Mouse (Mus musculus) right cerebral cortex, postnatal 10 days (tissue): ENCODE results near the gene Slc43a2.

Source experiments
- DNase-seq, 2 experiments: peaks; one replicate each; pipeline ENCODE4 v3.0.0; 2021; ENCODE audit warnings: low spot score in 2 of 2

Gene Slc43a2

DNA sequence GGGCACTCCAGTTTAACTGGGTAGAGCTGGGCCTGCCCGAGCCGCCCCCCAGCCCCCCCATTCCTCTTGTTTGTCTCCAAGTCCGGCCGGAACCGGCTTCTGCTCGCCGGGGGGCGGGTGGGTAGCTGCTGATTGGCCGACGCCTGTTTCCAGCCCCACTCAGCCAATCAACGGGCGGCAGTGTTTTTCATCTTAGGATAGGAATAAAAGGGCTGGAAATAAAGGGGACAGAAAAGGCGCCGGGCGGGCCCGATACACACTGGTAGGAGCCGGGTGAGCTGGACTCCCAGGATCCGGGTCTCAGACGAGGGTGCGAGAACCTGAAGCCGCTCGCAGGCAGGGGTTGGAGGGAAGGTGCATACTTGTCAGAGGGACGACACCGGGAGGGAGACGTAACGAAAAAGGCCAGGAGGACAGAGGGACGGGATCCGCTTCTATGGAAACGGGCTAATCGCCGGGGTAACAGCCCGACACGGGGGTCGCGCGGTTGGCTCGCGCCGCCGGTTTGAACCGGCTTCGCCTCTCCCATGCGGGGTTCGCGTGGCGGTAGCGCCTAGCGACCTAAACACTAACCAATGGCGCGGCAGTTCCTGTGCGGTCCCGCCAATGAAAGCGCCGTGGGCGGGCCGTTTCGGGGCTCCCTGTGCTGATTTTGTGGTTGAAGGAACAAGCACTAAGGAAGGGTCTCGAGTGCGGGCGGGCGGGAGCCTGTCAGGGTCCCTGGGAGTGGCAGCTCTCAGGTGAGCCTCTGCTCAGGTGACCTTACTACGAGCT lies at the start of gene Slc43a2:
TSS of gene Slc43a2 (plus strand) at position 226 of the 774 bp plus-strand sequence.
- DNase-seq, result peak; percentile 98 to 99

DNA sequence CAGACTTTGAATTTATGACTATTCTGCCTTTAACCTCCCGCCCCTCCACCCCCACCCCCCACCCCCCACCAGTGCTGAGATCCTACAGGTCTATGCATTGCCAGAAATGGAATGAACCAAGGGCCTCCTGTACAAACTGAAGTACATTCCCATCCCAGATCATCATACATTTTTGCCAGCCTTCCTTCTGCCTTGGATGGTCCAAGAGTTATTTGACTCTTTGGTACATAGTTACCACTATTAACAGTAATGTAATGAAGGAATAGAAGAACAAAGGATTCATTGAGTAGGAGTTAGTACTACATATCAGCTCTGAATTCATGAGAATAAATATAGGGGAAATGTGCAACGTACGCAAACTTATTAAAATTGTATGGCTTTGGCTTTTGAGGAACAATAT lies 45.3 kb upstream of the Slc43a2 start:
- DNase-seq, result no peak

DNA sequence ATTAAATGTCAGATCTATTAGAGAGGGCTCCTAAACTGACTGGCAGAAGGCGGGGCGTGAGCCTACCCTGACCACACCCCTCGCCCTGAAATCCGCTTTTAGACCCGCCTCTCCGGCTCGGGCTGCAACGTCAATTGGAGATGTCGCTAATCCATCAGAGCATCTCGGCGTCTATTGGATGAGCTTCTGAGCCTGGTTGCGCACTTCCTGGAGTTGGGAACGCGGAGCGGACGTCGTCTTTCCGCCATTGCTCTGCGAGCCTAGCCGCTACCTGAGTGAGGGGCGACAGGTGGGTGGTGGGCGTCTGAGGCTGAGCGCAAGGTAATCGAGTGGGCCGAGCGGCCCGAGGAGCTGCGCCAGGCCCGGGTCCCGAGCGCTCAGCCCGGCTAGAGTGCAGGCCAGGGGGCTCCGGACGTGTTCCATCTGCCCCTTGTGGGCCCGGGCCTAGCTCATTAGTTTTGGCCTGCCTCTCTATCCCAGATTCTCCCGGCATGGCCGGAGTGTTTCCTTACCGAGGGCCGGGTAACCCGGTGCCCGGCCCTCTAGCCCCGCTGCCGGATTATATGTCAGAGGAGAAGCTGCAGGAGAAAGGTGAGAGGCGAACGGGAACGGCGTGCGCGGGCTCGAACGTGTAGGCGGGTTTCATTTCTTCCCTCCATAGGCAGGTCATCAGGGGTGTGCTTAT lies 44.8 kb upstream of the Slc43a2 start, which contains the start of gene Prpf8:
TSS of gene Prpf8 (plus strand) at position 216 of the 685 bp plus-strand sequence.
- peak; percentile 98 for DNase-seq

DNA sequence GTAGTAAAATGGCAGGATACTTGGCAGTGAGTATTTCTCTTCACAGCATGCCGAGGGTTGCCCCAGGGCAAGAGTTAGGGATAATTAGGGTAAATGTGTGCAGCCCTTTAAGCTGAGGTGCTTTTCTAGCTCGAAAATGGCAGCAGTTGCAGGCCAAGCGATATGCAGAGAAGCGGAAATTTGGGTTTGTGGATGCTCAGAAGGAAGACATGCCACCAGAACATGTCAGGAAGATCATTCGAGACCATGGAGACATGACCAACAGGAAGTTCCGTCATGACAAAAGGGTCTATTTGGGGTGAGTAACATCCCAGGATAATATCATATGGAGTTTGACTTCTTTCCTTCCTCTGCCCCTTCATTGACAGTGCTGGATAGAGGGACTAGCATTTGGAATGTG lies 44.0 kb upstream of the Slc43a2 start:
- DNase-seq, result no peak

DNA sequence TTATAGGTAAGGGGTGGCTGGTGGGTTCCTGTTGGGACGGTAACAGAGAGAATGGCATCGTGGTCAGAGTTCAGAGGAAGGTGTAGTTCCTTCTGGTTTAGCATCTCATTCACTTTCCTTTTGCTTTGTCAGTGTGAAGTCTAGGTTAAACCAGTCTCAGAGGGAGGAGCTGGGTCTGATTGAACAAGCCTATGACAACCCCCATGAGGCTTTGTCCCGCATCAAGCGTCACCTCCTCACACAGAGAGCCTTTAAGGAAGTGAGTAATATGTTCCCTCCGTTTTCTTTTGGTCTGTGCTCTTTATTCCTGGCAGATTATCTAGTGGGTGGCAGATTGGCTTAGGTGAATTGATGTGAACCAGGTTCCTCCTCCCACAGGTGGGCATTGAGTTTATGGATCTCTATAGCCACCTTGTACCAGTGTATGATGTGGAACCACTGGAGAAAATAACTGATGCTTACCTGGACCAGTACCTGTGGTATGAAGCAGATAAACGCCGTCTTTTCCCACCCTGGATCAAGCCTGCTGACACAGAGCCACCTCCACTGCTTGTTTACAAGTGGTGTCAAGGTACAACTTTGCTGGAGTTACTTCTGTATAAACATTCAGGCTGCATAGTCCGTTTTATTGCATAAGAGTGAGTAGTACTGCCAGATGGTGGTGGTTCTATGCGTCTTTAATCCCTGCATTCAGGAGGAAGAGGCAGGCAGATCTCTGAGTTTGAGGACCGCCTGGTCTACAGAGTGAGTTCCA lies 37.0 kb upstream of the Slc43a2 start:
- DNase-seq, result no peak

DNA sequence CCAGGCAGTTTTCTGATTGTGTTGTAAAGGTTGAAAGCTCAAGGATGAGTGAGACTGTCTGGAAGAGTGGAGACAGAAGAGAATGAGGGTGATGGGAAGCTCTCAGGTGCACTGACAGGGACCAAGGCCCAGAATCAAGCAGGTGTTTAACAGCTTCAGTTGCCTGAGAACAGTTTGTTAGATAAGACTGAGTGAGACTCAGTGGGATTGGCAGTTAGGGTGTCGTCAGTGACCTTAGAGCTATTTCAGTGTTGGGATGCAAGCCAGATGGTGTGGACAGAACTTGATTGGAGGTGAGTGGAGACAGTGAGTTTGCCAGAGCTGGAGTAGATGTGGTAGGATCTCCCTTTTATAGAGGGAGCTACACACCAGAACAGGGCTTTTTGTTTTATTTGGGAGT lies 33.4 kb upstream of the Slc43a2 start:
- no peak for DNase-seq

DNA sequence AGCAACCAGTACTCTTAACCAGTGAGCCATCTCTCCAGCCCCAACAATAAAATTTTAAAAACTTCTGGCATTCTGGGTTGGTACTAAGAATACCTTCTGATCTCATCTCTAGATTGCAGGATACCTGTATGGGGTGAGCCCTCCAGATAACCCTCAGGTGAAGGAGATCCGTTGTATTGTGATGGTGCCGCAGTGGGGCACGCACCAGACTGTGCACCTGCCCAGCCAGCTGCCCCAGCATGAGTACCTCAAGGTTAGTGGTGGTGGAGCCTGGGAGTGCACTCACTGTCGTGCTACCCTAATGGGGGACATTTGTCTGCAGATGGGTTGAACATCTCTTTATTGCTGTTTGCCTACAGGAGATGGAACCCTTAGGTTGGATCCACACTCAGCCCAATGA lies 23.3 kb upstream of the Slc43a2 start:
- DNase-seq, result no peak

DNA sequence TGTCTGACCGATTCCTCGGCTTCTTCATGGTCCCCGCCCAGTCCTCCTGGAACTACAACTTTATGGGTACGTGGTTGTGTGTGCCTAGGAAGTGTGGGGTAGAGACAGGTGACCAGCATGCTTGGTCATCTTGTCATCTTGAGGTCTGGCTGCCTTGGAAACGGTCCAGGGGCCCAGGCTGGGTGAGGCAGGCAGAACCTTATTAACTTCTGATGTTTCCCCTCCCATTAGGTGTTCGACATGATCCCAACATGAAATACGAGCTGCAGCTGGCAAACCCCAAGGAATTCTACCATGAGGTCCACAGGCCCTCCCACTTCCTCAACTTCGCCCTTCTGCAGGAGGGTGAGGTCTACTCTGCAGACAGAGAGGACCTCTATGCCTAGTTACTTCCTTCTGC lies 22.6 kb upstream of the Slc43a2 start:
- DNase-seq, result no peak

DNA sequence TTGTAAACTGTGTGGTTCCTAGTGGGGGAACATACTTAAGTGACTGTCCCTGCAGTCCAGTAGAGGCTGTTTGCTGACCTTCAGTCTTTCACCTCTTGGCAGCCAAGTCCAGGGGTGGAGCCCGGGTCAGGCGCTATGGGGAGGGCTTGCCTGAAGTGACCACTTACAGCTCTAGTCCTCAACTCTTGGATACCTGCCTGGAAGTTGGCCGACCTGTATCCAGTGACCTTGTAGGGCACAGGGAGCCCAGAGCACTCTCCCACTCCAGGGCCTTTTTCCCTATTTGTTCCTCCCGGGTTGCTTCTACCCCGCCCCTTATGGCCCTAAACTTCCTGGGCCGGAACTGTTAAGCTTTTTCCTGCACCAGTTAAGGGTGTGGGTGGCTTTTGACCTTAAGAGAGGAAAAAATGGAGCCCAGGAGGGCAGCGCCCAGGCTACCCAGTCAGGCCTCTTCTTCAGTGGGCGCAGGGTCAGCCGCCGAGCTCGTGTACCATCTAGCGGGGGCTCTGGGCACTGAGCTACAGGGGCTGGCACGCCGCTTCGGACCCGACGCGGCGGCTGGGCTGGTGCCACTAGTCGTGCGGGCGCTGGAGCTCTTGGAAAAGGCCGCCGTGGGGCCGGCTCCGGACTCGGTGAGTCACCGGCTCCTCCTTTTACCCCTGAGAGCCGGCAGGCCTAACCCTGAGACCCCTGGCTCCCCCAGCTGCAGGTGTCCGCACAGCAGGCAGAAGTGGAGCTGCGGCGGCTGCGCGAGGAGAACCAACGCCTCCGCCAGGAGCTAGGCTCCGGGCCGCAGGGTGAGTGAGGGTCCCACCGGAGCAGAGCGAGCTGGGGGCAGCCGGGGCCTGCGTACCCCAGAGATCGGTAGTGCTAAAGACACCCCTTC lies 21.5 kb upstream of the Slc43a2 start, which contains the start of gene Rilp:
TSS of gene Rilp (plus strand) at position 354 of the 886 bp plus-strand sequence.
- DNase-seq, result peak; percentile 77 to 78

DNA sequence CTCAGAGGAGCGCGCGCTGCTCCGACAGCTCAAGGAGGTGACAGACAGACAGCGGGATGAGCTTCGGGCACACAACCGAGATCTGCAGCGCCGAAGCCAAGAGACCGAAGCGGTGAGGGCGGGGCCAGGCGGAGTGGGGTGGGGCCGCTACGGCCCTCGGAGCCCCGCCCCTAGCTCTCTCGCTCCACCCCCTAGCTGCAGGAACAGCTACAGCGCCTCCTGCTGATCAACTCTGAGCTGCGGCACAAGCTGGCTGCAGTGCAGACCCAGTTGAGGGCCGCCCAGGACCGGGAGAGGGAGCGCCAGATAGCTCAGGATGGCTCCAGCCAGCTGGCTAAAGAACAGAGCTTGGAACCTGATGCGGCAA lies 20.9 kb upstream of the Slc43a2 start:
- DNase-seq, result peak; percentile 93 to 94

DNA sequence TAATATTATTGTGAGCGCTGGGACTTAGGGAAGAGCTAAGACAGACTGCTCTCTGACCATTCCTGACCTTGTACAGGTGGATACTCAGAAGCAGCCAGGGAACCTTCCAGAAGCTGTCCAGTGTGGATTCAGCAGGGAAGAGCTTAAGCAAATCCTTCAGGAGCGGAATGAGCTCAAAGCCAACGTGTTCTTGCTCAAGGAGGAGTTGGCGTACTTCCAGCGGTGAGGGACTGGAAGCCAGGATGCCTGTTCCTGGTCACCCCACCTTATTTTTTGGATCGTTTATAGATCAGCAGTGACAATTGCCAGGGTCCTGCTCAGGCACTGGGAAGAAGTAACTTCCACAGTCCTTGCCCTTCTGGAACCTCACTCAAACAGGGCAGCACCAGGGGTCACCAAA lies 20.3 kb upstream of the Slc43a2 start:
- peak; percentile 46 to 62 for DNase-seq

DNA sequence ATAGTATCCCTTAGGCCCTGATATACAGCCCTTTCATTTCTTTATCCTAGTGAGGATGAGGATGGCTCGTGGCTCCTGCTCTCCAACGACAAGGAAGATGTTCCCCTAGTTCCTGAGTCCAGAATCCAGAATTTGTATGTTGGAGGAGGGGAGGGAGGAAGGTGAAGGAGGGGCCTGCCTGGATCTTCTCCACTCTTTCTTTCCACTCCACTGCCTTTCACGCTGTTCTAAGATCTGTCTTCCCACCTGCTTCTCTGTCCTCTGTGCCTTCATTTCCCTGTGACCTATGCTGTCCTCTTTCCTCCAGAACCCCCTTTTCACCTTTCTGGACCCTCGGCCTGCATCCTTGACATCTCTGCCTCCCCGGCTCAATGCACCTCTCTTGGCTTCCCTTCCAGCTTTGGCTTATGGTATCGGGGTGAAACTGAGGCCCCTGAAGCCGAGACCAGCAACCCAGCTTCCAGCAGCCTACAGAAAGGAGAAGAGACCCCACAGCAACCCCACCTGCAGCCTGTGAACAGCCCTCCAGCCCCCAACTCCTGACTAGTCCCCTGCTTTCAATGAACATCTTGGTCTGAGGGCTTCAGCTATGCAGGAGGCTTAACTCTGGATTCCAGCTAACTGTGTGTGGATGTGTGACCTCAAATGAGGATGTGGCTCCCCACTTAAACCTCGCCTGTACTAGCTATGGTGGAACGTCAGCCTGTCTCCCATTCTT lies 19.0 kb upstream of the Slc43a2 start:
- no peak for DNase-seq

DNA sequence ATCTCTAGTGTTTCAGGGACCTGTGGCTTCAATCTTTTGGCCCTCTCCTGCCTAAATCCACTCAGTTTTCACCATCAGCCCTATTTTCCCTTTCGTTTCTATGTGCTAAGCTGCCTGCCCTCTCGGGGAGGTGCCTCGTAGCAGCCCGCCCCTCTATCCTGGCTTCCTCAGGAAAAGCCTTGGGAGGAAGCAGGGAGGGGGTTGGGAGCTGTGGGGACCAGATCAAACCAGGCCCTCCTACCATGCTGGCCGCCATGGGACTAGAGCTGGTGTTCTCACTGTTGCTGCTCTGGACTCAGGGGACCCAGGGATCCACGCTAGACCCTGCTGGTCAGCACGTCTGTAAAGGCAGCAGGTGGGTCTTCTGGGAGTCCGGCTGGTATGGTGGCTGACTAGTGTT lies 18.2 kb upstream of the Slc43a2 start, which contains the start of gene Scarf1:
TSS of gene Scarf1 (plus strand) at position 205 of the 400 bp plus-strand sequence.
- no peak for DNase-seq

DNA sequence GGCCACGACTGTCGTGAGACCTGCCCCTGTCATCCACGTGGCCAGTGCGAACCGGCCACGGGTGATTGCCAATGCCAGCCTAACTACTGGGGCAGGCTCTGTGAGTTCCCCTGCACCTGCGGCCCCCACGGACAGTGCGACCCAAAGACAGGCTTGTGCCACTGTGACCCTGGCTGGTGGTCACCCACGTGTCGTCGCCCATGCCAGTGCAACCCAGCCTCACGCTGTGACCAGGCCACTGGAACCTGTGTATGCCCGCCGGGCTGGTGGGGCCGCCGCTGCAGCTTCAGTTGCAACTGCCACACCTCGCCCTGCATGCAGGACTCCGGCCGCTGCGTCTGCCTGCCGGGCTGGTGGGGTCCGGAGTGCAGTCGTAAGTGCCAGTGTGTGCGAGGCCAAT lies 16.3 kb upstream of the Slc43a2 start:
- no peak for DNase-seq

DNA sequence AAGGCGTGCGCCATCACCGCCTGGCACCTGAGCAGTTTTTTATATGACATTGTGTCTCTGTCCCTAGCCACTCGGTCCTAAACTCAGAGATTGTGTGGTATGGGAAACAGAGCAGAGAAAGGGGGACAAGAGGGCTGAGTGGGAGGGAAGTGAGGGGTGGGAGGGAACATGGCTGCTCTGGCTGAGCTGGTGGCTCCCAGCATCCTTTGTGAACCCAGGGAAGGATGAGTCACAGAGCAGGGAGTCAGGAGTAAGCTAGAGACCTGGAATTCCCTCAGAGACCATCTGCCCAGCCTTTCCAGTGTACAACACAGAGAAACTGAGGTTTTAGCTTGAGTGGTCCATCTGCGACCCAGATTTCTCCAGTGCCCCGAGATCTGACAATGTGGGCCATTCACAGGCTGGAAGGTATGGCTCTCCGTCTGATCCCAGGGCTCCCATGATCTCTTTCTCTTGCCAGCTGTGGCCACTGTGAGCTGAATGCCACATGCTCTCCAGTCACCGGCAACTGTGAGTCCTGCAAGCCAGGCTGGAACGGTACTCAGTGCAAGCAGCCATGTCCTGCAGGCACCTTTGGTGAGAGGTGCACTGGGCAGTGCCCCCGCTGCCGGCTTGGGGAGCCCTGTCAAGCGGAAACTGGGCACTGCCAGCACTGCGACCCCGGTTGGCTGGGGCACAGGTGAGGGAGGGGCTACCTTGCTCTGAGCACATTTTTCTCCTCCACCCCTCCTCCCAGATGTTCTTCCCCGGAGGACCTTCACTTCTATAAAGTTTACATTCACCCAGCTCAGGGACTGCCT lies 11.5 kb upstream of the Slc43a2 start:
- no peak for DNase-seq

DNA sequence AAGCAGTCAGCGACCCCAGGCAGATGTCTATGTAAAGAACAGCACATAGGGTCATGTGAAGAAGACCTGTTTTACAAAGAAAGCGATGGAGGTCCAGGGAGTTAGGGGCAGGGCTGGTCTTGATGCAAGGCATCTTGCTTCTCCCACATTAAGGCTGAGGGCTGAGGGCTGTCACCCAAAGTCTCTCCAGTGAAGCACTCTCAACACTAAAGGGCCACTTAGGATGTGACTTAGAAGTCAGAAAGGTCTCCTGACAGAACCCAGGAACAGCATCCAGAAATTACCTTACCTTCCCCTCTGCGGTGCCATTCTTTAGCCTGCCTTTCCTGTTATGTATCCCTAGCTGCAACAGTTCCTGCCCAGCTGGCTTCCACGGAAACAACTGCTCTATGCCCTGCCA lies 9.9 kb upstream of the Slc43a2 start:
- no peak for DNase-seq

DNA sequence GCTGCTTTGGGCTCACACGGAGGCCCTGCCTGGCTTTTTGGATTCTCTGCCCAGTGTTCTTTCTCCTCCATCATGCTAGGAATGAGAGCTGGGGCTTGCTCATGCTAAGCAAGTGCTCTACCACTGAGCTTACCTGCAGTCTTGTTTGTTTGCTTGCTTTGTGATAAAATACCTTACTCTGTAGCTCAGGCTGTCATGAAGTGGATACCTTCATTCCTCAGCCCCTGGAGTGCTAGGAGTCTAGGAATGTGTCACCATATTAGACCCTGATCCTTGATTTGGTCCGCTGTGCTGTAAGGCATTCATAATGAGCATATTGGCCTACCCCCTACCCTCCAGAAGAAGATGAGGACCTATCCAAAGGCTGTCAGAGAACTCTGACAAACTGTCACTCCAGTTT lies 8.7 kb upstream of the Slc43a2 start:
- DNase-seq, result no peak

DNA sequence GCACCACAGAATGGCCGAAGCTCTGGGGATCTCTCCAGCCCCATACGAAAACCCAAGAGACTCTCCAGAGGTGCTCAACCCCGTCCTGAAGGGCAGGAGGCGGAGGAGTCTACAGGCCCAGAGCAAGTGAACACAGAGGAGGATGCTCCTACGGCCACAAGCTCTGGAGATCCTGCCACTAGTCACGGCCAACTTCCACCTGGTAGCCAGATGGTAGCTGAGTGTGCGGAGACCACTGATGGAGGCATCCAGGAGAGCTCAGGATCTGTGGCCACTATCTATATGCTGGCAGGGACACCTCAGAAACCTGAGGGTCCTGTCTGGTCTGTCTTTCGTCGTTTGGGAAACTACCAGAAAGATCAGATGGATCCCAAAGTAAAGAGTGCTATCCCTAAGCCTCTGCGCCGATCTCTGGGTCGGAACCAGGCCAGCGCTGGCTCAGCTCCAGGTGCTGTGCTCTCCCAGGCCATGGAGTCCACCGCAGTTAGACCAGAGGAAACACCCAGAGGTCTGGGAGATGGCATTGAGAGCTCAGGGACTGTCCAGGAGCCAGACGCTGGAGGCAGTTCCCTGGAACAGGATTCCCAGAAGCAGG lies 5.9 kb upstream of the Slc43a2 start:
- DNase-seq, result no peak

DNA sequence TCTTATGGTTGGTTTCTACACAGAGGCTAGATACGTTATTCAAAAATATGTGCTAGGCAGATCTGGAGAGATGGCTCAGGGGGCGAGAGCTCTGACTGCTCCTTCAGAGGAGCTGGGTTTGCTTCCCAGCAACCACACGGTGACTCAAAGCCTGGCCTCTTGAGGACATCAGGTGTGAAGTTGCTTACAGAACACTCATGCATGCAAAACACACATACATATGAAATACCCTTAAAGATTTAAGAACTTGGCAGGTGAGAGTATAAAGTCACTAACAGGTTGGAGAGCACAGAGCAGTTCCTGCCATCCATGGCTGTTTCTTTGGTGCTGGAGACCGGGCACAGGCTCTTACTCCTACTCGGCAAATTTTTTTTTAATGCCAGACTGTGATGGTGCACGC lies 4.6 kb upstream of the Slc43a2 start:
- no peak for DNase-seq

DNA sequence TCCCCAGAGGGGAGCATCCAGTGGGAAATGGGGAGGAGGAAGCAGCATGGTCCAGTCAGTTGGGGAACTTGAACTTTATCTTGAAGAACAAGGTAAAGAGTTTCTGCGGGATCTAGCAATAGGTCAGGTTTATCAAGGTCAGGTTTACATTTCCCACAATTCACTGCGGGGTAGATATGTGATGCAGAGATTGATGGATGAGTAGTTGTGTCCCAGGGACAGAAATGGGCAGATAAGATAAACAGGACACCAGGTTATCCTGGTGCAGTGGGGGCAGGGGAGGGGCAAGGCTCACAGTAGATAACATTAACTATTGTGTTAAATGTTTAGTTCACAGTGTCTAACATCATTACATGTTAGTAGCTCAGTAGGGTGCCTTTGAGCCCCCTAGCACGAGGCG lies 1.7 kb upstream of the Slc43a2 start:
- no peak for DNase-seq
